Mouse (Mus musculus): ENCODE data around the gene Mmp15. TPM values are rescaled to one million over a fixed set of nuclear protein-coding genes. Genes with fewer than 3 reads are reported as not detected.

The Mmp15 gene
- polyA plus RNA-seq, 1 experiment = 45.1 TPM

- Histone ChIP-seq H3ac (ENCODE audit: control insufficient read depth, insufficient read length) (no peak overlapping the region), H3K36me3 (ENCODE audit: control insufficient read depth, insufficient read depth) (no peaks in the 10 kb centered on the region), H3K79me2 (ENCODE audit: control insufficient read depth, insufficient read depth) (no peaks in the 10 kb centered on the region), H3K27me3 (ENCODE audit: control insufficient read depth, insufficient read depth, insufficient read length) (no peaks in the 10 kb centered on the region), H3K4me2 (ENCODE audit: low read depth) (no peak overlapping the region), H3K4me3 (no peak overlapping the region)
- TF ChIP-seq TCF3 (IDR thresholded peaks at IDR 0.05; ENCODE audit: insufficient read length, low read depth) = no peak
- TF ChIP-seq TCF12 (IDR thresholded peaks at IDR 0.05; ENCODE audit: insufficient read depth, poor library complexity, severe bottlenecking) = no peak
- TF ChIP-seq POLR2AphosphoS2 (IDR thresholded peaks at IDR 0.05; ENCODE audit: insufficient read length, low read depth) = no peak
- peak in 2 of 3 experiments; percentile 49 to 64 for TF ChIP-seq MYOD1 (IDR thresholded peaks at IDR 0.05; ENCODE audit: control insufficient read depth in 1 of 3, insufficient read length in 2 of 3, low read depth in 2 of 3)
These were observed 43.3 kb downstream of the Mmp15 start for GRCm38 (mm10) chr8:95395186-95395918.

GRCm38 (mm10) chr8:95396752-95397151, 44.7 kb downstream of the Mmp15 start:
- TF ChIP-seq MYOG (IDR thresholded peaks at IDR 0.05; ENCODE audit: control insufficient read depth in 1 of 3, insufficient read depth in 1 of 3, insufficient read length in 2 of 3, low read depth in 2 of 3) (peak in 1 of 3 experiments; percentile 62), POLR2AphosphoS2 (IDR thresholded peaks at IDR 0.05; ENCODE audit: insufficient read length, low read depth) (no peak), E2F4 (IDR thresholded peaks at IDR 0.05; ENCODE audit: insufficient read depth) (no peak), MAX (IDR thresholded peaks at IDR 0.05; ENCODE audit: low read depth) (no peak), MYOD1 (IDR thresholded peaks at IDR 0.05; ENCODE audit: control insufficient read depth in 1 of 3, insufficient read length in 2 of 3, low read depth in 2 of 3) (peak in 1 of 3 experiments; percentile 76), SRF (IDR thresholded peaks at IDR 0.05; ENCODE audit: control insufficient read depth, insufficient read length, low read depth) (no peak), USF1 (IDR thresholded peaks at IDR 0.05; ENCODE audit: low read depth) (peak; percentile 72), TCF12 (IDR thresholded peaks at IDR 0.05; ENCODE audit: insufficient read depth, poor library complexity, severe bottlenecking) (peak; percentile 12), TCF3 (IDR thresholded peaks at IDR 0.05; ENCODE audit: insufficient read length, low read depth) (no peak), CEBPB (IDR thresholded peaks at IDR 0.05; ENCODE audit: insufficient read depth, poor library complexity, severe bottlenecking) (no peak), REST (IDR thresholded peaks at IDR 0.05; ENCODE audit: insufficient read depth, insufficient read length) (no peak), POLR2A (IDR thresholded peaks at IDR 0.05; ENCODE audit: insufficient read length, low read depth) (no peak)
- Histone ChIP-seq H3K79me2 (ENCODE audit: control insufficient read depth, insufficient read depth) (no peaks in the 10 kb centered on the region), H3K4me2 (ENCODE audit: low read depth) (peak overlapping the region; percentile 3), H3K27me3 (ENCODE audit: control insufficient read depth, insufficient read depth, insufficient read length) (no peaks in the 10 kb centered on the region), H3K36me3 (ENCODE audit: control insufficient read depth, insufficient read depth) (no peaks in the 10 kb centered on the region), H3K4me3 (no peak overlapping the region), H3ac (ENCODE audit: control insufficient read depth, insufficient read length) (no peak overlapping the region)

- Histone ChIP-seq H3K36me3 (ENCODE audit: control insufficient read depth, insufficient read depth) (no peaks in the 10 kb centered on the region), H3ac (ENCODE audit: control insufficient read depth, insufficient read length) (no peak overlapping the region), H3K4me3 (no peak overlapping the region), H3K79me2 (ENCODE audit: control insufficient read depth, insufficient read depth) (no peaks in the 10 kb centered on the region), H3K4me2 (ENCODE audit: low read depth) (peak overlapping the region; percentile 3), H3K27me3 (ENCODE audit: control insufficient read depth, insufficient read depth, insufficient read length) (no peaks in the 10 kb centered on the region)
- no peak for TF ChIP-seq TCF3 (IDR thresholded peaks at IDR 0.05; ENCODE audit: insufficient read length, low read depth)
- TF ChIP-seq MYOD1 (IDR thresholded peaks at IDR 0.05; ENCODE audit: control insufficient read depth in 1 of 3, insufficient read length in 2 of 3, low read depth in 2 of 3) = no peak
- no peak for TF ChIP-seq SRF (IDR thresholded peaks at IDR 0.05; ENCODE audit: control insufficient read depth, insufficient read length, low read depth)
- TF ChIP-seq MYOG (IDR thresholded peaks at IDR 0.05; ENCODE audit: control insufficient read depth in 1 of 3, insufficient read depth in 1 of 3, insufficient read length in 2 of 3, low read depth in 2 of 3) = no peak
- TF ChIP-seq E2F4 (IDR thresholded peaks at IDR 0.05; ENCODE audit: insufficient read depth) = no peak
- TF ChIP-seq REST (IDR thresholded peaks at IDR 0.05; ENCODE audit: insufficient read depth, insufficient read length) = no peak
These were observed 45.1 kb downstream of the Mmp15 start for GRCm38 (mm10) chr8:95397201-95397600.

GRCm38 (mm10) chr8:95399131-95399530, 47.1 kb downstream of the Mmp15 start:
- no peaks in the 10 kb centered on the region for H3K79me2 ChIP-seq (ENCODE audit: control insufficient read depth, insufficient read depth)
- H3K4me2 ChIP-seq (ENCODE audit: low read depth) = no peak overlapping the region
- H3K27me3 ChIP-seq (ENCODE audit: control insufficient read depth, insufficient read depth, insufficient read length) = no peaks in the 10 kb centered on the region
- peak in 1 of 3 experiments; percentile 51 for TF ChIP-seq MYOD1 (IDR thresholded peaks at IDR 0.05; ENCODE audit: control insufficient read depth in 1 of 3, insufficient read length in 2 of 3, low read depth in 2 of 3)
- no peak for TF ChIP-seq TCF12 (IDR thresholded peaks at IDR 0.05; ENCODE audit: insufficient read depth, poor library complexity, severe bottlenecking)
- peak in 1 of 3 experiments; percentile 39 for TF ChIP-seq MYOG (IDR thresholded peaks at IDR 0.05; ENCODE audit: control insufficient read depth in 1 of 3, insufficient read depth in 1 of 3, insufficient read length in 2 of 3, low read depth in 2 of 3)
- TF ChIP-seq USF1 (IDR thresholded peaks at IDR 0.05; ENCODE audit: low read depth) = no peak
- no peak for TF ChIP-seq POLR2AphosphoS2 (IDR thresholded peaks at IDR 0.05; ENCODE audit: insufficient read length, low read depth)
- no peak for TF ChIP-seq CEBPB (IDR thresholded peaks at IDR 0.05; ENCODE audit: insufficient read depth, poor library complexity, severe bottlenecking)
- TF ChIP-seq MAX (IDR thresholded peaks at IDR 0.05; ENCODE audit: low read depth) = no peak
- no peak overlapping the region for H3ac ChIP-seq (ENCODE audit: control insufficient read depth, insufficient read length)
- no peaks in the 10 kb centered on the region for H3K36me3 ChIP-seq (ENCODE audit: control insufficient read depth, insufficient read depth)
- no peak overlapping the region for H3K4me3 ChIP-seq

GRCm38 (mm10) chr8:95401091-95401490, 49.0 kb downstream of the Mmp15 start:
- Histone ChIP-seq H3K4me3 (no peak overlapping the region), H3ac (ENCODE audit: control insufficient read depth, insufficient read length) (no peak overlapping the region), H3K4me2 (ENCODE audit: low read depth) (no peak overlapping the region), H3K27me3 (ENCODE audit: control insufficient read depth, insufficient read depth, insufficient read length) (no peaks in the 10 kb centered on the region), H3K79me2 (ENCODE audit: control insufficient read depth, insufficient read depth) (no peaks in the 10 kb centered on the region), H3K36me3 (ENCODE audit: control insufficient read depth, insufficient read depth) (no peaks in the 10 kb centered on the region)
- TF ChIP-seq REST (IDR thresholded peaks at IDR 0.05; ENCODE audit: insufficient read depth, insufficient read length) (no peak), MAX (IDR thresholded peaks at IDR 0.05; ENCODE audit: low read depth) (no peak), MYOG (IDR thresholded peaks at IDR 0.05; ENCODE audit: control insufficient read depth in 1 of 3, insufficient read depth in 1 of 3, insufficient read length in 2 of 3, low read depth in 2 of 3) (peak; percentile 94 to 99 (median 98)), MYOD1 (IDR thresholded peaks at IDR 0.05; ENCODE audit: control insufficient read depth in 1 of 3, insufficient read length in 2 of 3, low read depth in 2 of 3) (peak; percentile 46 to 98 (median 98)), TCF12 (IDR thresholded peaks at IDR 0.05; ENCODE audit: insufficient read depth, poor library complexity, severe bottlenecking) (peak; percentile 97), CEBPB (IDR thresholded peaks at IDR 0.05; ENCODE audit: insufficient read depth, poor library complexity, severe bottlenecking) (peak; percentile 84; the same call in 1 of the 2 replicates), POLR2A (IDR thresholded peaks at IDR 0.05; ENCODE audit: insufficient read length, low read depth) (peak; percentile 43), SRF (IDR thresholded peaks at IDR 0.05; ENCODE audit: control insufficient read depth, insufficient read length, low read depth) (no peak), POLR2AphosphoS2 (IDR thresholded peaks at IDR 0.05; ENCODE audit: insufficient read length, low read depth) (no peak), E2F4 (IDR thresholded peaks at IDR 0.05; ENCODE audit: insufficient read depth) (no peak), USF1 (IDR thresholded peaks at IDR 0.05; ENCODE audit: low read depth) (no peak), TCF3 (IDR thresholded peaks at IDR 0.05; ENCODE audit: insufficient read length, low read depth) (peak; percentile 91)
